Mouse (Mus musculus): ENCODE data around the gene Zar1l.
A peak's percentile ranks its signal among the peaks of the same experiment; 100 is the strongest.

Zar1l gene

GRCm38 (mm10) chr5:150485198-150485597 lies 32.8 kb downstream of the Zar1l start:
- peak in 1 of 2 experiments; percentile 22 for DNase-seq (ENCODE audit: low spot score in 2 of 2)

GRCm38 (mm10) chr5:150478612-150479011 lies 39.4 kb downstream of the Zar1l start:
- DNase-seq (ENCODE audit: low spot score in 2 of 2), result no peak

- DNase-seq (ENCODE audit: low spot score in 2 of 2), result no peak
These were observed 40.6 kb downstream of the Zar1l start for GRCm38 (mm10) chr5:150477364-150477763.

DNA sequence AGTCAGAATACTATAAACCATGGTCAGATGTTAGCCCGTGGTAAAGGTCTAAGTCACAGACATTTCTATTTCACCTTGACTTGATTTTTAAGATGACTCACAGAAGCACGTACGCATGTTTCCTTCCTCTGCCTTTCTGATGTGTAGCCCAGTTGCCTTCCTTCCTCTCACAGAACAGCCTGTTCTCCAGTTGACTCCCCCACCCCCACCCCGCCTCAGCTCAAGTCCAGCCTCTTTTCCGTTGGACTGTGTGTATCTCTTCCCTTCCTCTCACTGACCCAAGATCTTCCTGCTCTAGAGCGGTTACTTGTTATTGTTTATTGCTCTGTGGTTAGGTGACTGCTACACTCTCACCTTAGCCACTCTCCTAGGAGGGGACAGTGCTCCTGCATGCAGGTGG lies 49.5 kb downstream of the Zar1l start:
- DNase-seq (ENCODE audit: low spot score in 2 of 2), result no peak

DNA sequence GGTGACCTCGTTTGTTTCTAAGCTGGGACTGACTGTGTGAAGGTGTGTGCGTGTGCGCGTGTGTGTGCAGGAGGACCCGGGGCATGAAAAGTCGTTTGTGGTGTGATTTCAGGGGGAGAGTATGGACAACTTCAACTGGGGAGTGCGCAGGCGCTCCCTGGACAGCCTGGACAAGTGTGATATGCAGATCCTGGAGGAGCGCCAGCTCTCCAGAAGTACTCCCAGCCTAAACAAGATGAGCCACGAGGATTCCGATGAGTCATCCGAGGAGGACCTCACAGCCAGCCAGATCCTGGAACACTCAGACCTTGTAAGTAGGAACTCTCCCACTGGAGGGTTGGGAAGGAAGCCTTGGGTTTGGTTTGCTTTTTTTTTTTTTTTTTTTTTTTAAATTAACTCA lies 51.8 kb downstream of the Zar1l start:
- peak in 1 of 2 experiments; percentile 60 for DNase-seq (ENCODE audit: low spot score in 2 of 2)

- no peak for DNase-seq (ENCODE audit: low spot score in 2 of 2)
These were observed 52.7 kb downstream of the Zar1l start for GRCm38 (mm10) chr5:150465218-150465617.

GRCm38 (mm10) chr5:150464721-150465120 lies 53.2 kb downstream of the Zar1l start:
- no peak for DNase-seq (ENCODE audit: low spot score in 2 of 2)

- peak in 1 of 2 experiments; percentile 31 for DNase-seq (ENCODE audit: low spot score in 2 of 2)
These were observed 58.2 kb downstream of the Zar1l start for GRCm38 (mm10) chr5:150459801-150460200.

GRCm38 (mm10) chr5:150457904-150458739 lies 59.8 kb downstream of the Zar1l start:
- no peak for DNase-seq (ENCODE audit: low spot score in 2 of 2)

- no peak for DNase-seq (ENCODE audit: low spot score in 2 of 2)
These were observed 60.6 kb downstream of the Zar1l start for GRCm38 (mm10) chr5:150457165-150457903.

Data from spleen, postnatal 10 days (tissue).